Mouse (Mus musculus): ENCODE results near the gene Mrpl45. TPM values are rescaled to one million over a fixed set of nuclear protein-coding genes. Genes with fewer than 3 reads are reported as not detected.

Mrpl45 gene
- polyA plus RNA-seq, 1 experiment from 2014 or later, result 41.6 TPM

GRCm38 (mm10) chr11:97336751-97337345, 21.3 kb downstream of the Mrpl45 start:
- WGBS, result 71% methylated on average over 14 of the region's 14 CpGs
- no peaks in the 10 kb centered on the region for H3K36me3 ChIP-seq (ENCODE audit: control insufficient read depth, insufficient read depth, low read length)
- no peak overlapping the region for H3K9ac ChIP-seq (ENCODE audit: low read depth, low read length)
- H3K27ac ChIP-seq (ENCODE audit: low read length), result no peak overlapping the region
- no peaks in the 10 kb centered on the region for H3K4me1 ChIP-seq (ENCODE audit: control insufficient read depth, insufficient read depth, low read length)
- no peaks in the 10 kb centered on the region for H3K27me3 ChIP-seq (ENCODE audit: control insufficient read depth, insufficient read depth, low read depth, low read length)
- no peak for ATAC-seq
- no peaks in the 10 kb centered on the region for H3K9me3 ChIP-seq (replicated peaks; ENCODE audit: control insufficient read depth, low read length, poor library complexity, severe bottlenecking)
- H3K4me2 ChIP-seq (ENCODE audit: low read length), result no peak overlapping the region
- H3K4me3 ChIP-seq (ENCODE audit: low read depth, low read length), result no peak overlapping the region

- ATAC-seq, result no peak
- Histone ChIP-seq H3K4me1 (ENCODE audit: control insufficient read depth, insufficient read depth, low read length) (no peaks in the 10 kb centered on the region), H3K27me3 (ENCODE audit: control insufficient read depth, insufficient read depth, low read depth, low read length) (no peaks in the 10 kb centered on the region), H3K4me2 (ENCODE audit: low read length) (no peak overlapping the region), H3K9ac (ENCODE audit: low read depth, low read length) (no peak overlapping the region), H3K27ac (ENCODE audit: low read length) (no peak overlapping the region), H3K9me3 (replicated peaks; ENCODE audit: control insufficient read depth, low read length, poor library complexity, severe bottlenecking) (no peaks in the 10 kb centered on the region), H3K36me3 (ENCODE audit: control insufficient read depth, insufficient read depth, low read length) (no peaks in the 10 kb centered on the region), H3K4me3 (ENCODE audit: low read depth, low read length) (no peak overlapping the region)
- 85% methylated on average over 12 of the region's 12 CpGs for WGBS
Observed at GRCm38 (mm10) chr11:97337363-97337762, 21.8 kb downstream of the Mrpl45 start.

- H3K4me1 ChIP-seq (ENCODE audit: control insufficient read depth, insufficient read depth, low read length), result no peaks in the 10 kb centered on the region
- H3K4me3 ChIP-seq (ENCODE audit: low read depth, low read length), result no peak overlapping the region
- no peaks in the 10 kb centered on the region for H3K9me3 ChIP-seq (replicated peaks; ENCODE audit: control insufficient read depth, low read length, poor library complexity, severe bottlenecking)
- WGBS, result 55% methylated on average over 21 of the region's 21 CpGs
- no peak overlapping the region for H3K9ac ChIP-seq (ENCODE audit: low read depth, low read length)
- no peaks in the 10 kb centered on the region for H3K36me3 ChIP-seq (ENCODE audit: control insufficient read depth, insufficient read depth, low read length)
- ATAC-seq, result no peak
- no peak overlapping the region; the same call in 1 of the 2 replicates for H3K4me2 ChIP-seq (ENCODE audit: low read length)
- H3K27ac ChIP-seq (ENCODE audit: low read length), result 0 out of 2 replicates have a peak overlapping the region, but pooled peaks have one; percentile 1
- no peaks in the 10 kb centered on the region for H3K27me3 ChIP-seq (ENCODE audit: control insufficient read depth, insufficient read depth, low read depth, low read length)
Observed at GRCm38 (mm10) chr11:97338302-97338976, 22.9 kb downstream of the Mrpl45 start.

GRCm38 (mm10) chr11:97338977-97339315, 23.4 kb downstream of the Mrpl45 start:
- H3K4me2 ChIP-seq (ENCODE audit: low read length), result peak overlapping the region; percentile 13; the same call in 1 of the 2 replicates

GRCm38 (mm10) chr11:97343175-97343574, 27.7 kb downstream of the Mrpl45 start:
- no peak for ATAC-seq
- Histone ChIP-seq H3K9ac (ENCODE audit: low read depth, low read length) (no peak overlapping the region), H3K4me3 (ENCODE audit: low read depth, low read length) (no peak overlapping the region), H3K27ac (ENCODE audit: low read length) (no peak overlapping the region), H3K4me2 (ENCODE audit: low read length) (no peak overlapping the region), H3K4me1 (ENCODE audit: control insufficient read depth, insufficient read depth, low read length) (no peaks in the 10 kb centered on the region), H3K27me3 (ENCODE audit: control insufficient read depth, insufficient read depth, low read depth, low read length) (no peaks in the 10 kb centered on the region), H3K9me3 (replicated peaks; ENCODE audit: control insufficient read depth, low read length, poor library complexity, severe bottlenecking) (no peaks in the 10 kb centered on the region), H3K36me3 (ENCODE audit: control insufficient read depth, insufficient read depth, low read length) (no peaks in the 10 kb centered on the region)
- WGBS, result 38% methylated on average over 8 of the region's 8 CpGs

More at GRCm38 (mm10) chr11:97338977-97339315, 23.4 kb downstream of the Mrpl45 start:
- Histone ChIP-seq H3K27ac (ENCODE audit: low read length) (no peak overlapping the region), H3K9ac (ENCODE audit: low read depth, low read length) (no peak overlapping the region), H3K36me3 (ENCODE audit: control insufficient read depth, insufficient read depth, low read length) (no peaks in the 10 kb centered on the region), H3K9me3 (replicated peaks; ENCODE audit: control insufficient read depth, low read length, poor library complexity, severe bottlenecking) (no peaks in the 10 kb centered on the region), H3K4me3 (ENCODE audit: low read depth, low read length) (no peak overlapping the region), H3K27me3 (ENCODE audit: control insufficient read depth, insufficient read depth, low read depth, low read length) (no peaks in the 10 kb centered on the region), H3K4me1 (ENCODE audit: control insufficient read depth, insufficient read depth, low read length) (no peaks in the 10 kb centered on the region)
- no peak for ATAC-seq
- 36% methylated on average over 17 of the region's 17 CpGs for WGBS

GRCm38 (mm10) chr11:97343619-97344018, 28.1 kb downstream of the Mrpl45 start:
- ATAC-seq, result no peak
- Histone ChIP-seq H3K36me3 (ENCODE audit: control insufficient read depth, insufficient read depth, low read length) (no peaks in the 10 kb centered on the region), H3K27ac (ENCODE audit: low read length) (no peak overlapping the region), H3K9ac (ENCODE audit: low read depth, low read length) (no peak overlapping the region), H3K4me3 (ENCODE audit: low read depth, low read length) (no peak overlapping the region), H3K4me2 (ENCODE audit: low read length) (no peak overlapping the region), H3K9me3 (replicated peaks; ENCODE audit: control insufficient read depth, low read length, poor library complexity, severe bottlenecking) (no peaks in the 10 kb centered on the region), H3K27me3 (ENCODE audit: control insufficient read depth, insufficient read depth, low read depth, low read length) (no peaks in the 10 kb centered on the region), H3K4me1 (ENCODE audit: control insufficient read depth, insufficient read depth, low read length) (no peaks in the 10 kb centered on the region)
- 32% methylated on average over 17 of the region's 17 CpGs for WGBS

GRCm38 (mm10) chr11:97345446-97345845, 29.9 kb downstream of the Mrpl45 start:
- H3K27ac ChIP-seq (ENCODE audit: low read length), result no peak overlapping the region
- 83% methylated on average over 10 of the region's 10 CpGs for WGBS

GRCm38 (mm10) chr11:97346383-97346782, 30.9 kb downstream of the Mrpl45 start:
- Histone ChIP-seq H3K9ac (ENCODE audit: low read depth, low read length) (no peak overlapping the region), H3K4me1 (ENCODE audit: control insufficient read depth, insufficient read depth, low read length) (peaks cover 6% of the 10 kb centered on the region; the same call in 1 of the 2 replicates), H3K27ac (ENCODE audit: low read length) (no peak overlapping the region), H3K9me3 (replicated peaks; ENCODE audit: control insufficient read depth, low read length, poor library complexity, severe bottlenecking) (no peaks in the 10 kb centered on the region), H3K27me3 (ENCODE audit: control insufficient read depth, insufficient read depth, low read depth, low read length) (no peaks in the 10 kb centered on the region), H3K36me3 (ENCODE audit: control insufficient read depth, insufficient read depth, low read length) (no peaks in the 10 kb centered on the region), H3K4me2 (ENCODE audit: low read length) (no peak overlapping the region), H3K4me3 (ENCODE audit: low read depth, low read length) (no peak overlapping the region)
- WGBS, result 81% methylated on average over 9 of the region's 9 CpGs
- ATAC-seq, result no peak

More at GRCm38 (mm10) chr11:97345446-97345845, 29.9 kb downstream of the Mrpl45 start:
- Histone ChIP-seq H3K36me3 (ENCODE audit: control insufficient read depth, insufficient read depth, low read length) (no peaks in the 10 kb centered on the region), H3K4me2 (ENCODE audit: low read length) (no peak overlapping the region), H3K4me1 (ENCODE audit: control insufficient read depth, insufficient read depth, low read length) (peaks cover 4% of the 10 kb centered on the region; the same call in 1 of the 2 replicates), H3K27me3 (ENCODE audit: control insufficient read depth, insufficient read depth, low read depth, low read length) (no peaks in the 10 kb centered on the region), H3K9me3 (replicated peaks; ENCODE audit: control insufficient read depth, low read length, poor library complexity, severe bottlenecking) (no peaks in the 10 kb centered on the region), H3K9ac (ENCODE audit: low read depth, low read length) (no peak overlapping the region), H3K4me3 (ENCODE audit: low read depth, low read length) (no peak overlapping the region)
- ATAC-seq, result no peak

- H3K36me3 ChIP-seq (ENCODE audit: control insufficient read depth, insufficient read depth, low read length), result no peaks in the 10 kb centered on the region
- no peak for ATAC-seq
- no peak overlapping the region for H3K4me3 ChIP-seq (ENCODE audit: low read depth, low read length)
- H3K9ac ChIP-seq (ENCODE audit: low read depth, low read length), result no peak overlapping the region
- H3K9me3 ChIP-seq (replicated peaks; ENCODE audit: control insufficient read depth, low read length, poor library complexity, severe bottlenecking), result no peaks in the 10 kb centered on the region
- peaks cover 14% of the 10 kb centered on the region; the same call in 1 of the 2 replicates for H3K4me1 ChIP-seq (ENCODE audit: control insufficient read depth, insufficient read depth, low read length)
- 84% methylated on average over 9 of the region's 9 CpGs for WGBS
- H3K27me3 ChIP-seq (ENCODE audit: control insufficient read depth, insufficient read depth, low read depth, low read length), result no peaks in the 10 kb centered on the region
- no peak overlapping the region for H3K4me2 ChIP-seq (ENCODE audit: low read length)
- H3K27ac ChIP-seq (ENCODE audit: low read length), result no peak overlapping the region
Observed at GRCm38 (mm10) chr11:97347291-97347690, 31.8 kb downstream of the Mrpl45 start.

All from midbrain, embryonic 16.5 days (tissue).